Mouse (Mus musculus) layer of hippocampus, postnatal 25 days (tissue): ENCODE data around the gene Olfr1256. TPM values are rescaled to one million over a fixed set of nuclear protein-coding genes. Genes with fewer than 3 reads are reported as not detected.

Source experiments
- DNase-seq, 2 experiments: peaks; one replicate each; pipeline ENCODE4 v3.0.0; 2022; ENCODE audit warnings: mixed read lengths in 2 of 2, low spot score in 1 of 2; ENCODE audit errors: extremely low spot score in 1 of 2
- total RNA-seq, 2 experiments: library from RNA; stranded (reverse); gene quantifications; 2 replicates each; pipeline ENCODE4 v1.2.3; 2021

Gene Olfr1256
- total RNA-seq: not detected

- DNase-seq: no peak
These were observed at the start of gene Olfr1256 for GRCm38 (mm10) chr2:89841455-89841854. Gene Olfr1256 (minus strand): TSS chr2:89841555.

GRCm38 (mm10) chr2:89878137-89878536, 36.8 kb upstream of the Olfr1256 start, which contains the start of gene Olfr1257:
Gene Olfr1257 (plus strand): TSS chr2:89878437.
- DNase-seq: no peak

- DNase-seq: no peak
These were observed 7.9 kb upstream of the Olfr1256 start for GRCm38 (mm10) chr2:89849230-89849629.

- DNase-seq: no peak
These were observed 6.8 kb upstream of the Olfr1256 start, which contains the start of gene Olfr48 for GRCm38 (mm10) chr2:89848105-89848504. Gene Olfr48 (minus strand): TSS chr2:89848205.

- DNase-seq: no peak
These were observed 21.1 kb downstream of the Olfr1256 start for GRCm38 (mm10) chr2:89820216-89820615.

GRCm38 (mm10) chr2:89811751-89812150, 29.6 kb downstream of the Olfr1256 start, which contains the start of gene Olfr1255:
Gene Olfr1255 (plus strand): TSS chr2:89812051.
- no peak for DNase-seq

- DNase-seq: no peak
These were observed 30.6 kb downstream of the Olfr1256 start for GRCm38 (mm10) chr2:89810751-89811150.

GRCm38 (mm10) chr2:89799583-89799982, 41.8 kb downstream of the Olfr1256 start:
- DNase-seq: no peak

- DNase-seq: no peak
These were observed 47.8 kb downstream of the Olfr1256 start, which contains the start of gene Olfr1254 for GRCm38 (mm10) chr2:89793519-89793918. Gene Olfr1254 (minus strand): TSS chr2:89793619.

Other genes with a start within 250 kb of the Olfr1256 start
- gene Olfr1246, start 248.4 kb downstream of the Olfr1256 start, total RNA-seq: not detected
- gene Olfr1247, start 227.4 kb downstream of the Olfr1256 start, total RNA-seq: not detected
- gene Olfr1248, start 223.3 kb downstream of the Olfr1256 start, total RNA-seq: not detected
- gene Olfr1249, start 206.6 kb downstream of the Olfr1256 start, total RNA-seq: not detected
- gene Olfr1250, start 180.1 kb downstream of the Olfr1256 start, total RNA-seq: not detected
- not detected for gene Olfr1251, start 169.6 kb downstream of the Olfr1256 start, total RNA-seq
- gene Olfr1252, start 116.5 kb downstream of the Olfr1256 start, total RNA-seq: not detected
- gene Olfr1253, start 84.5 kb downstream of the Olfr1256 start, total RNA-seq: not detected
- not detected for gene Olfr1254, start 47.9 kb downstream of the Olfr1256 start, total RNA-seq
- not detected for gene Olfr1255, start 29.5 kb downstream of the Olfr1256 start, total RNA-seq
- not detected for gene Olfr48, start 6.7 kb upstream of the Olfr1256 start, total RNA-seq
- not detected for gene Olfr1257, start 36.9 kb upstream of the Olfr1256 start, total RNA-seq
- not detected for gene Olfr1258, start 85.8 kb upstream of the Olfr1256 start, total RNA-seq
- gene Olfr1259, start 107.1 kb upstream of the Olfr1256 start, total RNA-seq: not detected
- not detected for gene Olfr1260, start 132.8 kb upstream of the Olfr1256 start, total RNA-seq
- not detected for gene Olfr1261, start 149.7 kb upstream of the Olfr1256 start, total RNA-seq
- gene Olfr1262, start 158.6 kb upstream of the Olfr1256 start, total RNA-seq: not detected
- gene Olfr1263, start 170.6 kb upstream of the Olfr1256 start, total RNA-seq: not detected
- not detected for gene Olfr1264, start 184.0 kb upstream of the Olfr1256 start, total RNA-seq
- not detected for gene Olfr1265, start 193.8 kb upstream of the Olfr1256 start, total RNA-seq
- not detected for gene Olfr140, start 222.0 kb upstream of the Olfr1256 start, total RNA-seq